Mouse (Mus musculus) lung, adult 2 months (tissue): ENCODE measurements around the gene Hist1h1t. TPM values are rescaled to one million over a fixed set of nuclear protein-coding genes. Genes with fewer than 3 reads are reported as not detected.
A peak's percentile ranks its signal among the peaks of the same experiment; 100 is the strongest.

Source experiments
- DNase-seq: peaks from one replicate; pipeline ENCODE4 v3.0.0; 2022
- H3K4me1 ChIP-seq: fragments of 200-500 bp; 2 replicates; pipeline ENCODE4 v1.6.1; 2011; ENCODE audit warnings: low read length; ENCODE audit not compliant: control insufficient read depth, insufficient read depth
- H3K4me3 ChIP-seq: fragments of 200-500 bp; replicated peaks from 2 replicates; pipeline ENCODE3; 2011; ENCODE audit warnings: low read depth, mild to moderate bottlenecking, control low read depth, low read length; ENCODE audit errors: extremely low read depth
- CTCF ChIP-seq: fragments of 200-500 bp; IDR thresholded peaks from 2 replicates; pipeline ENCODE4 v1.5.1; 2011; ENCODE audit warnings: mild to moderate bottlenecking, low read length, control low read depth; ENCODE audit not compliant: insufficient read depth
- POLR2A ChIP-seq: fragments of 200-500 bp; IDR thresholded peaks from 2 replicates; pipeline ENCODE4 v1.6.1; 2011; ENCODE audit warnings: low read depth, mild to moderate bottlenecking, control low read depth, low read length, borderline replicate concordance; ENCODE audit errors: extremely low read depth
- WGBS: fragments of 180-500 bp; shearing (Covaris S2); methylation state at CpG from one replicate; pipeline ENCODE4 v1.1.7; 2018; 5-methylcytosine and 5-hydroxymethylcytosine counted together
- polyA plus RNA-seq: library from polyadenylated mRNA; depleted of rRNA; stranded (reverse); fragments of >200 nt; gene quantifications from 2 replicates; pipeline ENCODE4 v1.2.3, GENCODE M21; 2012

The Hist1h1t gene
- polyA plus RNA-seq, 1 experiment, result not detected

DNA sequence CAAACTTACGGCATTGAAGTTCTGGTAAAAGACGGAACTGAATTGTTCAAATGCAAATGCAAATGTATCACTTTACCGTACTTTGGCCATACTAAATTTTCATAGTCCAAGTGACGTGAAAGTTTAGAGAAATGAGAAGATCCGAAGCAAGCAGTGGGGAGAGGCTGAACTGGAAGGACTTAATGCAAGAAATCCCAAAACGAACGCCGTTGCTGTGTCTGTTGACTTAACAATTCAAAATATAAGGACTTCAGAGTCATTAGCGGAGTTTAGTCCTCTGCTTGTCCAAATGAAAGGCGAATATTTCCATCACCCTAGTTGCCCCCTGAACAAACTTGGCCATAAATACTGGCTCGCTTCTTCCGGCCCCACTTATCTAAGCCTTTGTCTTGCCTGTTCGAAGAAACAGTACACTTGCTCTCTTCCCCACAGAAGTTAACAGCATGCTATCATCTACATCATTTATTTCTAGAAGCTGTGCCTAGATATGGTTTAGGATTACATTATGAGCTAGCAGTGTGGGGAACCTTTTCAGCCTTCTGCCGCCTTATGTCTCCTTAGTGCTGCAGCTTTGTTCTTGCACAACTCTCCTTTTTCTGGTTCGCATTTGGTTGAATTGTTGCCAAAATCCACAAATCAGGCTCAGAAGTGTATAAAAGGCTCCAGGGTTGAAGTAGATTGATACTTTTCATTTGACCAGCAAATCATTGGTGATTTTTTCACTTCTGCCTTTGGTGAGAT is 10.3 kb upstream of the Hist1h1t start:
- no peak for DNase-seq
- Histone ChIP-seq H3K4me1 (peaks cover 6% of the 10 kb centered on the region), H3K4me3 (peak overlapping the region; percentile 72)
- TF ChIP-seq CTCF (no peak), POLR2A (no peak)
- WGBS, result under 1% methylated on average over 15 of the region's 15 CpGs

DNA sequence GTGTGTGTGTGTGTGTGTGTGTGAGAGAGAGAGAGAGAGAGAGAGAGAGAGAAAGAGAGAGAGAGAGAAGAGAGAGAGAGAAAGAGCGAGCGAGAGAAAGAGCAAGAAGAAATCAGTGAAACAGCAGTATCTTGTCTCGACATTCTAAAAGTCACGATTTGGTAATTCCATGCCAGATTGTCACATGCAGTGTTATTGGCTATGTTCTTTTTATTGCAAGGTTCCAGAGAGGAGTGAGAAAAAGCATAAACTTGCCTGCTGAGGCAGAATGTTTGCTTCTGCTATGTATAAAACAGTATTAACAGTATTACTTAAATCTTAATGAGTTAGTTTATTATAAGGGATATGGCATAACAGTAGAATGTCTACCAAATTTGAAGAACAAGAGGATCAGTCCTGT is 9.6 kb upstream of the Hist1h1t start:
- WGBS, result 28% methylated on average over 4 of the region's 4 CpGs
- Histone ChIP-seq H3K4me3 (peak overlapping the region; percentile 10), H3K4me1 (peaks cover 6% of the 10 kb centered on the region)
- TF ChIP-seq CTCF, result no peak
- no peak for TF ChIP-seq POLR2A
- no peak for DNase-seq

- 46% methylated on average over 4 of the region's 4 CpGs for WGBS
- no peak for DNase-seq
- Histone ChIP-seq H3K4me3 (no peak overlapping the region), H3K4me1 (peaks cover 6% of the 10 kb centered on the region)
- TF ChIP-seq CTCF, result no peak
- no peak for TF ChIP-seq POLR2A
Measured at GRCm38 (mm10) chr13:23687181-23687580, 8.4 kb upstream of the Hist1h1t start.

DNA sequence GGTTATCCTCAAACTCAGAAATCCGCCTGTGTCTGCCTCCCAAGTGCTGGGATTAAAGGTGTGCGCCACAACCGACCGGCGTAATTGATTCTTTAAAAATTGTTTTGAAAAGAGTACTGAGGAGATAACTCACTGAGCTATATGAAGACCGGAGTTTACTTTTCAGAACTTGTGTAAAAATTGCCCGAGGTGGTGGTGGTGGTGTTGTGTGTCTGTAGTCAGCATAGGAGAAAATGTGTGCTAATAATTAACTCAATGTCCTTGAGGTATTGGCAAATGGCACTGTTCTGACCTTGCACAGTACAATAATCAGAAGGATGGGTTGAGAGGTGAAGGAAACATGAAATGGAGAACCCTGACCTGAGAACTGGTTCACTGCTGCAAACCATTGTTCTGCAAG is 7.7 kb upstream of the Hist1h1t start:
- 88% methylated on average over 7 of the region's 7 CpGs for WGBS
- DNase-seq, result no peak
- Histone ChIP-seq H3K4me1 (peaks cover 5% of the 10 kb centered on the region), H3K4me3 (no peak overlapping the region)
- TF ChIP-seq CTCF (no peak), POLR2A (no peak)

DNA sequence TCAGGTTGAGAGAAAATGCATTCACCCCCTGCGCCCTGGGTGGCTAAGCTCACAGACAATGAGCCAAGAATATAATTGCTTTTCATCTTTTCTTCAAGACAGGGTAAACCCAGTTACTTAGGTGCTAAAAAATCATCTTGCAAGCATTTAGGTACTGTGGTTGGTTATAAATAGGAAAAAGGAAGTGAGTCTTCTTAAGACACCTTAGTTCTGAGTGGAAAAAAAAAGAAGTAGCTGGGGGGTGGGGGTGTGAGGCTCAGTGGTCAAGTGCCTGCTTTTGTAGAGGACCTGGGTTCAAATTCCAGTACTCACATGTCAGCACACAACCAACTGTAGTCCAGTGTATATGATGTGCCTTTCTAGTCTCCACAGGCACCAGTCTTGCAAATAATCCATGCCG is 6.7 kb upstream of the Hist1h1t start:
- TF ChIP-seq POLR2A (no peak), CTCF (no peak)
- Histone ChIP-seq H3K4me1 (peaks cover 4% of the 10 kb centered on the region), H3K4me3 (no peak overlapping the region)
- DNase-seq, result no peak
- 97% methylated on average over 2 of the region's 2 CpGs for WGBS

DNA sequence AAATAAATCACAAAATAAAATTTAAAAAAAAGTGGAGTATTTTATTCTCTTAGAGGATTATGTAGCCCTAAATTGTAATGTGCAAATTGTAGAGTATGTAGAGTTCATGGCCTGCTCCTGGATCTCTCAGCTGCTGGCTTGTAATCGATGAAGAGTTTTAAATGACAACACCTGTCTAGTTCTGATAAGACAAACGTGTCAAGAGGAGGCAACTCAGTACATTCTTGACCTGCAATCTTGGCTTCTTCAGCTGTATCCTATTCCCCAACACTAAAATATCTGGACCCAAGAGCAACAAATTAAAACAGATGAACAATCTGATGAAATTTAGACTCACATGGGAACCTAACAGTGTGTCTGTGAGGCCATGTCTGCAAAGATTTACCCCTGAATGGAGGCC is 6.2 kb upstream of the Hist1h1t start:
- DNase-seq, result no peak
- 62% methylated on average over 2 of the region's 2 CpGs for WGBS
- Histone ChIP-seq H3K4me1 (peaks cover 4% of the 10 kb centered on the region), H3K4me3 (no peak overlapping the region)
- TF ChIP-seq POLR2A (no peak), CTCF (no peak)

- 76% methylated on average over 6 of the region's 6 CpGs for WGBS
- no peak overlapping the region for H3K4me3 ChIP-seq
- peaks cover 2% of the 10 kb centered on the region for H3K4me1 ChIP-seq
- no peak for DNase-seq
- no peak for TF ChIP-seq CTCF
- no peak for TF ChIP-seq POLR2A
Measured at GRCm38 (mm10) chr13:23693856-23694440, 1.7 kb upstream of the Hist1h1t start.

DNA sequence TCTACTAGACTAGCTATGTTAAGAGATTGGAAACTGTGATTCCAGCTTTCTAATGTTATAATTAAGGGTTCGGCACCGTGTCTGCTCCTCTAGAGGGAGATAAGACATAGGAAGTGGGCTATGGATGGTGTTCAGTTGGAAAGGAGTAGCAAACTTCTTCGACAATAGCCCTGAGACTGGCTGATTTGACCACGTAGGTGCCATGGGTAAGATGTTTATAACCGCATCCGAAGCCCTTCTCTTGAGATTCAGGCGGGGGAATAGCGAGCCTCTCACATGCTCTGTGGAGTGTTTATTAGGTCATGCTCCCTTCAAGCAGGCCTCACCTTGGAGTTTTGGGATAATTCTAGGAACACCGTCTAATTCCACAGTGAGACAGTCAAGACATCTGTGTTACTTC is 658 bp upstream of the Hist1h1t start:
- 91% methylated on average over 9 of the region's 9 CpGs for WGBS
- TF ChIP-seq CTCF, result no peak
- no peak for TF ChIP-seq POLR2A
- no peak for DNase-seq
- Histone ChIP-seq H3K4me1 (peaks cover 2% of the 10 kb centered on the region), H3K4me3 (no peak overlapping the region)

GRCm38 (mm10) chr13:23696061-23696474 is 454 bp downstream of the Hist1h1t start:
- peaks cover 2% of the 10 kb centered on the region for H3K4me1 ChIP-seq
- WGBS, result 48% methylated on average over 15 of the region's 15 CpGs
- no peak overlapping the region for H3K4me3 ChIP-seq
- no peak for DNase-seq
- no peak for TF ChIP-seq POLR2A
- no peak for TF ChIP-seq CTCF
